Mouse (Mus musculus): ENCODE data around the gene Macrod2. TPM values are rescaled to one million over a fixed set of nuclear protein-coding genes. Genes with fewer than 3 reads are reported as not detected.

The Macrod2 gene
- total and polyA plus RNA-seq, 2 experiments: 2.0 to 3.3 TPM

GRCm38 (mm10) chr2:141173607-141174006 lies 778.5 kb downstream of the Macrod2 start:
- DNase-seq (ENCODE audit: extremely low read depth, low read depth, low spot score): no peak
- H3K9ac ChIP-seq (ENCODE audit: low read depth, low read length): no peak overlapping the region
- 84% methylated on average over 3 of the region's 3 CpGs for WGBS
- no peak overlapping the region for H3K27ac ChIP-seq (replicated peaks; ENCODE audit: insufficient read depth, low read depth, low read length)
- no peaks in the 10 kb centered on the region for H3K27me3 ChIP-seq (ENCODE audit: control insufficient read depth, insufficient read depth, low read length)
- H3K79me2 ChIP-seq (ENCODE audit: control insufficient read depth, insufficient read depth, low read length): no peaks in the 10 kb centered on the region
- TF ChIP-seq CTCF (IDR thresholded peaks at IDR 0.05; ENCODE audit: low read depth, low read length) (no peak), POLR2A (IDR thresholded peaks at IDR 0.05; ENCODE audit: extremely low read depth, insufficient read depth, low read length) (no peak)
- H3K36me3 ChIP-seq (ENCODE audit: control insufficient read depth, insufficient read depth, low read length): no peaks in the 10 kb centered on the region
- H3K4me1 ChIP-seq (ENCODE audit: control insufficient read depth, insufficient read depth, low read length): no peaks in the 10 kb centered on the region
- H3K4me3 ChIP-seq (ENCODE audit: insufficient read depth, low read depth, low read length): no peak overlapping the region

DNA sequence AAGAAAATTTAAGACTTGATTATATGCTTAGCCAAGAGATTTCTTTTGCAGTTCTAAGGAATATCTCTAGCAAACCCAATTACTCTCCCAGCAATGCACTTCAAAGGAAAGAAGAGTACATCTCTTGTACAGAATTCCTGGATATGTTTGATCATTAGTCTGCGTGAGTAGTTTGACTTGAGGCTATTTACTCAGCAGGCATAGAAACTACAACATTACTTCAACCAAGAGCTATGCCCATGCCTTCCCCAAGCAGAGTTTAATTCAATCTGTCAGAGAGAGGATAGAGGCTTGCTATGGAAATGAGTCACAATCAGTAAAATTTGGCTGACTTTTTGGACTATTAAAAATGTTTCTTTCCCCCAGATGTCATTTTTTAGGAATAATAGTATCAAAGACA lies 785.5 kb downstream of the Macrod2 start:
- Histone ChIP-seq H3K27me3 (ENCODE audit: control insufficient read depth, insufficient read depth, low read length) (no peaks in the 10 kb centered on the region), H3K36me3 (ENCODE audit: control insufficient read depth, insufficient read depth, low read length) (no peaks in the 10 kb centered on the region), H3K4me3 (ENCODE audit: insufficient read depth, low read depth, low read length) (no peak overlapping the region), H3K4me1 (ENCODE audit: control insufficient read depth, insufficient read depth, low read length) (no peaks in the 10 kb centered on the region), H3K9ac (ENCODE audit: low read depth, low read length) (no peak overlapping the region), H3K79me2 (ENCODE audit: control insufficient read depth, insufficient read depth, low read length) (no peaks in the 10 kb centered on the region), H3K27ac (replicated peaks; ENCODE audit: insufficient read depth, low read depth, low read length) (no peak overlapping the region)
- TF ChIP-seq CTCF (IDR thresholded peaks at IDR 0.05; ENCODE audit: low read depth, low read length) (no peak), POLR2A (IDR thresholded peaks at IDR 0.05; ENCODE audit: extremely low read depth, insufficient read depth, low read length) (no peak)
- no peak for DNase-seq (ENCODE audit: extremely low read depth, low read depth, low spot score)
- WGBS: 58% methylated on average over 1 of the region's 1 CpGs

DNA sequence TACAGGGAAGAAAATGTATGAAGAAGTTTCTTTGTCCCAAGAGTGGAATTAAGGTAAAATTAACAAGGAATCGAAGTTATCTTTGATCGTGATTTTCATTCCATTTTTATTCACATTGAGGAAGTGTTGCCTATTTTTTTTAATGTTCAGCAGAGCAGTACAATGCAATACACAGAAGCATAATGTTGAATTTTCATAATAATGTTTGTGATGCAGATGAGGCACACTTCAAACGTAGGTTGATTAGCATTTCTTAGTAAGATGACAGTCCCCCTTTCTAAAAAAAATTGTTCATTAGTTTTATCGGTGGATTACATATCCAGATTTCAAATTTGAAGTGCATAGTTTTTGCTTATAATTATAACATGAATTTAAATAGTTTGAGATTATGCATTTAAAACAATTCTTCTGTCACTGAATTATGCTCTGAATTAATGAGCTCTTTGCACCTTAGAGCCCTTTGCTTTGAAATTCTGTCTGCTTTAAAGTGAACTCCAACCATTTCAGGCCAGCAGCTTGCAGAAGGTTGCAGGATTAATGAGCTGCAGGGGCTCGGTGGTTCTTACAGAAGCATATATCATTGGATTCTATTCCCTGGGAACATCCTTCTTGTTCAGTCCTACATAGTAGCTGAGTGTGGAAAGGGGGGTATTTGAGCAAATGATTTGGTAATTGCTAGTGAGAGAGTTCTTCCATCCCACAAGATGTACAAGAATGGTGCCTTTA lies 787.1 kb downstream of the Macrod2 start:
- Histone ChIP-seq H3K27ac (replicated peaks; ENCODE audit: insufficient read depth, low read depth, low read length) (no peak overlapping the region), H3K36me3 (ENCODE audit: control insufficient read depth, insufficient read depth, low read length) (no peaks in the 10 kb centered on the region), H3K79me2 (ENCODE audit: control insufficient read depth, insufficient read depth, low read length) (no peaks in the 10 kb centered on the region), H3K4me3 (ENCODE audit: insufficient read depth, low read depth, low read length) (no peak overlapping the region), H3K4me1 (ENCODE audit: control insufficient read depth, insufficient read depth, low read length) (no peaks in the 10 kb centered on the region), H3K9ac (ENCODE audit: low read depth, low read length) (no peak overlapping the region), H3K27me3 (ENCODE audit: control insufficient read depth, insufficient read depth, low read length) (no peaks in the 10 kb centered on the region)
- no peak for DNase-seq (ENCODE audit: extremely low read depth, low read depth, low spot score)
- TF ChIP-seq POLR2A (IDR thresholded peaks at IDR 0.05; ENCODE audit: extremely low read depth, insufficient read depth, low read length) (no peak), CTCF (IDR thresholded peaks at IDR 0.05; ENCODE audit: low read depth, low read length) (no peak)
- WGBS: 80% methylated on average over 5 of the region's 5 CpGs

- peaks cover 3% of the 10 kb centered on the region; the same call in 1 of the 2 replicates for H3K4me1 ChIP-seq (ENCODE audit: control insufficient read depth, insufficient read depth, low read length)
- DNase-seq (ENCODE audit: extremely low read depth, low read depth, low spot score): no peak
- H3K79me2 ChIP-seq (ENCODE audit: control insufficient read depth, insufficient read depth, low read length): no peaks in the 10 kb centered on the region
- no peak for TF ChIP-seq POLR2A (IDR thresholded peaks at IDR 0.05; ENCODE audit: extremely low read depth, insufficient read depth, low read length)
- TF ChIP-seq CTCF (IDR thresholded peaks at IDR 0.05; ENCODE audit: low read depth, low read length): no peak
- no peak overlapping the region for H3K4me3 ChIP-seq (ENCODE audit: insufficient read depth, low read depth, low read length)
- no peak overlapping the region for H3K9ac ChIP-seq (ENCODE audit: low read depth, low read length)
- no peaks in the 10 kb centered on the region for H3K27me3 ChIP-seq (ENCODE audit: control insufficient read depth, insufficient read depth, low read length)
- no peaks in the 10 kb centered on the region for H3K36me3 ChIP-seq (ENCODE audit: control insufficient read depth, insufficient read depth, low read length)
- no peak overlapping the region for H3K27ac ChIP-seq (replicated peaks; ENCODE audit: insufficient read depth, low read depth, low read length)
Measured at GRCm38 (mm10) chr2:141194476-141194875, 799.4 kb downstream of the Macrod2 start.

DNA sequence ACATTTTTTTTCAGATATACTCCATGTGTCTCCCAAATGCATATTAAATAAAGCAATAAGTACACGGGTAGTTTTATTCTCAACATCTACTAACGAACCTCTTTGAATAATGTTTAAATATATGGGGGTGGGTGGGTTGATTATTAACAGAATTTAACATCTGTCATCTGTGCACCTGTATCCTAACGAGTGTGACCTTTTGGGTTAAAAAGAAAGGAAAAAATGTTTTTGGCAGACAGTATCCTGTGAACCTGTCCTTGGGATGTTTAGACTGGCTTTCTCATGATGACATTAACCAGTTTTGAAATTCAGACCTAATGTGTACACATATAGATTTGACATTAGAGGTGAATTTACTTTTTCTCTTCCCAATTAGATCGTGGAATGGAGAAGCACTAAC lies 805.4 kb downstream of the Macrod2 start:
- 27% methylated on average over 4 of the region's 4 CpGs for WGBS
- TF ChIP-seq CTCF (IDR thresholded peaks at IDR 0.05; ENCODE audit: low read depth, low read length) (no peak), POLR2A (IDR thresholded peaks at IDR 0.05; ENCODE audit: extremely low read depth, insufficient read depth, low read length) (no peak)
- no peaks in the 10 kb centered on the region for H3K36me3 ChIP-seq (ENCODE audit: control insufficient read depth, insufficient read depth, low read length)
- no peak overlapping the region for H3K9ac ChIP-seq (ENCODE audit: low read depth, low read length)
- no peaks in the 10 kb centered on the region for H3K79me2 ChIP-seq (ENCODE audit: control insufficient read depth, insufficient read depth, low read length)
- no peaks in the 10 kb centered on the region for H3K27me3 ChIP-seq (ENCODE audit: control insufficient read depth, insufficient read depth, low read length)
- peak; percentile 54 for DNase-seq (ENCODE audit: extremely low read depth, low read depth, low spot score)
- H3K4me3 ChIP-seq (ENCODE audit: insufficient read depth, low read depth, low read length): no peak overlapping the region
- H3K27ac ChIP-seq (replicated peaks; ENCODE audit: insufficient read depth, low read depth, low read length): no peak overlapping the region
- peaks cover 2% of the 10 kb centered on the region; the same call in 1 of the 2 replicates for H3K4me1 ChIP-seq (ENCODE audit: control insufficient read depth, insufficient read depth, low read length)

DNA sequence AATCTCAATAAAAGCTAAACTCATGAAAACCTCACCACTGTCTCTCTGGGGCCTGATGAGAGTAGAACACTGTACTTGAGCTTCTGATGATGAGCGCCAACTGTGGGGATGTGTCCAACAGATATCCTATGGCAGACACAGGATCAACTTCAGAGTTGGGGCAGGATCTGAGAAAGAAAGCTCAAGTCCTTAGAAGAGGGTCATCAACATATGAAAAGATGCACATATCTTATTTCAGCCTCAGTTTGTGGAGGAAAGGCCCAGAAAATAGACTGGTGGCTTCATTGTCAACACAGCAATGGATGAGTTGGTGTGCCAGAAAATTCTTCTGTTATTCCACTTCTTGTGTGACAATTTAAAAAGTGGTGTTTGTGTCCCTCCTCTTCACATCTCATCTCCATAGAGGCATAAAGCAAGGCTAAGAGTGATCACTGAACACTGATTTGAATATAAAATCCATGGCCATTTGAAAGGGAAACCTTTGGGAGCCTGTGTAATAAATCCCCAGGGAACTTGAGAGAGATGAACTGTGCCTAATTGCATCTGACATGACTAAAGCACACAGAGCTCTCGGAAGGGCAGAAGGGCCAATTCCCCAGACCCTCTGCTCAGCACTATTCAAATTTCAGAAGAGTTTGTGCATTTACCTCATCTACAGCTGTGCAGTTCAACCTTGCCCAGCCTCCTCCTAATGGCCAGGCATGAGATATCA lies 806.4 kb downstream of the Macrod2 start:
- no peak overlapping the region for H3K9ac ChIP-seq (ENCODE audit: low read depth, low read length)
- no peak for DNase-seq (ENCODE audit: extremely low read depth, low read depth, low spot score)
- no peaks in the 10 kb centered on the region for H3K79me2 ChIP-seq (ENCODE audit: control insufficient read depth, insufficient read depth, low read length)
- peaks cover 2% of the 10 kb centered on the region; the same call in 1 of the 2 replicates for H3K4me1 ChIP-seq (ENCODE audit: control insufficient read depth, insufficient read depth, low read length)
- WGBS: 93% methylated on average over 2 of the region's 2 CpGs
- no peak overlapping the region for H3K27ac ChIP-seq (replicated peaks; ENCODE audit: insufficient read depth, low read depth, low read length)
- H3K27me3 ChIP-seq (ENCODE audit: control insufficient read depth, insufficient read depth, low read length): no peaks in the 10 kb centered on the region
- no peaks in the 10 kb centered on the region for H3K36me3 ChIP-seq (ENCODE audit: control insufficient read depth, insufficient read depth, low read length)
- no peak overlapping the region for H3K4me3 ChIP-seq (ENCODE audit: insufficient read depth, low read depth, low read length)
- TF ChIP-seq POLR2A (IDR thresholded peaks at IDR 0.05; ENCODE audit: extremely low read depth, insufficient read depth, low read length) (no peak), CTCF (IDR thresholded peaks at IDR 0.05; ENCODE audit: low read depth, low read length) (no peak)
